Mouse (Mus musculus) heart, adult 18-20 months (tissue): ENCODE results near the gene Trappc3l. TPM values are rescaled to one million over a fixed set of nuclear protein-coding genes. Genes with fewer than 3 reads are reported as not detected.

Source experiments
- total RNA-seq, 2 experiments: library from RNA; stranded (reverse); gene quantifications; 2 replicates each; pipeline ENCODE4 v1.2.3; 2021

Gene Trappc3l
- total RNA-seq, 2 experiments from 2014 or later = not detected

Other genes starting within 250 kb of the Trappc3l start
- gene Sult3a1, start 179.9 kb upstream of the Trappc3l start, total RNA-seq = not detected
- under 1 TPM in 1 of 2 experiments, not detected in 1; 0.44 TPM for gene Rsph4a, start 132.5 kb upstream of the Trappc3l start, total RNA-seq
- gene Zup1, start 86.3 kb upstream of the Trappc3l start, total RNA-seq = 1 to 10 TPM; 8.3 to 10.0 TPM
- gene Rwdd1, start 18.0 kb upstream of the Trappc3l start, total RNA-seq = 100 to 1,000 TPM; 121 to 123 TPM
- gene Calhm4, start 6.7 kb downstream of the Trappc3l start, total RNA-seq = not detected
- gene Calhm5, start 58.9 kb downstream of the Trappc3l start, total RNA-seq = under 1 TPM; 0.87 to 0.93 TPM
- gene Calhm6, start 90.4 kb downstream of the Trappc3l start, total RNA-seq = under 1 TPM; 0.40 to 0.69 TPM
- gene Dse, start 170.1 kb downstream of the Trappc3l start, total RNA-seq = 1 to 10 TPM; 4.0 to 4.4 TPM
- 10 to 100 TPM; 62.1 to 64.1 TPM for gene Tspyl1, start 244.6 kb downstream of the Trappc3l start, total RNA-seq